Mouse (Mus musculus) liver, adult 2 months (tissue): ENCODE results near the gene Dnal4. TPM values are rescaled to one million over a fixed set of nuclear protein-coding genes. Genes with fewer than 3 reads are reported as not detected.
"Not testable (repeated sequence)": the region's sequence is repeated elsewhere in the genome, so short reads cannot be mapped to it uniquely, and the experiment has no call there.

Experiments used
- DNase-seq: peaks from one replicate; pipeline ENCODE4 v3.0.0-alpha.2; 2011; ENCODE audit warnings: low read depth, low spot score; ENCODE audit errors: extremely low read depth
- H3K27ac ChIP-seq: fragments of 200-500 bp; replicated peaks from 2 replicates; pipeline ENCODE4 v1.5.1; 2012; ENCODE audit warnings: low read depth, mild to moderate bottlenecking, control low read depth, inconsistent platforms, low read length; ENCODE audit not compliant: insufficient read depth
- H3K27me3 ChIP-seq: fragments of 200-500 bp; 2 replicates; pipeline ENCODE4 v1.6.1; 2012; ENCODE audit warnings: mild to moderate bottlenecking, moderate library complexity, low read length, inconsistent platforms; ENCODE audit not compliant: control insufficient read depth, insufficient read depth
- H3K36me3 ChIP-seq: fragments of 200-500 bp; 2 replicates; pipeline ENCODE4 v1.6.1; 2012; ENCODE audit warnings: low read length, inconsistent platforms; ENCODE audit not compliant: control insufficient read depth, insufficient read depth
- H3K4me1 ChIP-seq: fragments of 200-500 bp; 2 replicates; pipeline ENCODE4 v1.6.1; 2011; ENCODE audit warnings: low read length; ENCODE audit not compliant: control insufficient read depth, insufficient read depth
- H3K4me3 ChIP-seq: fragments of 200-500 bp; 2 replicates; pipeline ENCODE4 v1.5.1; 2011; ENCODE audit warnings: low read depth, mild to moderate bottlenecking, control low read depth, low read length, moderate library complexity; ENCODE audit not compliant: insufficient read depth
- H3K79me2 ChIP-seq: fragments of 200-500 bp; 2 replicates; pipeline ENCODE4 v1.6.1; 2012; ENCODE audit warnings: inconsistent platforms, mild to moderate bottlenecking, low read length, moderate library complexity; ENCODE audit not compliant: control insufficient read depth, insufficient read depth
- H3K9ac ChIP-seq: fragments of 200-500 bp; 2 replicates; pipeline ENCODE4 v1.6.1; 2012; ENCODE audit warnings: low read depth, mild to moderate bottlenecking, control low read depth, inconsistent platforms, low read length
- CTCF ChIP-seq: fragments of 200-500 bp; IDR thresholded peaks from 2 replicates; pipeline ENCODE4 v1.5.1; 2011; ENCODE audit warnings: low read depth, low read length, control low read depth
- POLR2A ChIP-seq: fragments of 200-500 bp; IDR thresholded peaks from 2 replicates; pipeline ENCODE4 v1.6.1; 2011; ENCODE audit warnings: low read length, control low read depth; ENCODE audit not compliant: insufficient read depth; ENCODE audit errors: extremely low read depth
- WGBS: fragments of 180-500 bp; shearing (Covaris S2); methylation state at CpG from one replicate; pipeline ENCODE4 v1.1.7; 2018; 5-methylcytosine and 5-hydroxymethylcytosine counted together
- polyA plus RNA-seq: library from polyadenylated mRNA; depleted of rRNA; stranded (reverse); fragments of >200 nt; gene quantifications from 2 replicates; pipeline ENCODE4 v1.2.3, GENCODE M21; 2012
- total RNA-seq: library from RNA; depleted of rRNA; stranded (reverse); fragments of >200 nt; gene quantifications from 2 replicates; pipeline ENCODE4 v1.2.3, GENCODE M21; 2014

Dnal4 gene
- total and polyA plus RNA-seq, 2 experiments = 6.2 to 14.2 TPM

DNA sequence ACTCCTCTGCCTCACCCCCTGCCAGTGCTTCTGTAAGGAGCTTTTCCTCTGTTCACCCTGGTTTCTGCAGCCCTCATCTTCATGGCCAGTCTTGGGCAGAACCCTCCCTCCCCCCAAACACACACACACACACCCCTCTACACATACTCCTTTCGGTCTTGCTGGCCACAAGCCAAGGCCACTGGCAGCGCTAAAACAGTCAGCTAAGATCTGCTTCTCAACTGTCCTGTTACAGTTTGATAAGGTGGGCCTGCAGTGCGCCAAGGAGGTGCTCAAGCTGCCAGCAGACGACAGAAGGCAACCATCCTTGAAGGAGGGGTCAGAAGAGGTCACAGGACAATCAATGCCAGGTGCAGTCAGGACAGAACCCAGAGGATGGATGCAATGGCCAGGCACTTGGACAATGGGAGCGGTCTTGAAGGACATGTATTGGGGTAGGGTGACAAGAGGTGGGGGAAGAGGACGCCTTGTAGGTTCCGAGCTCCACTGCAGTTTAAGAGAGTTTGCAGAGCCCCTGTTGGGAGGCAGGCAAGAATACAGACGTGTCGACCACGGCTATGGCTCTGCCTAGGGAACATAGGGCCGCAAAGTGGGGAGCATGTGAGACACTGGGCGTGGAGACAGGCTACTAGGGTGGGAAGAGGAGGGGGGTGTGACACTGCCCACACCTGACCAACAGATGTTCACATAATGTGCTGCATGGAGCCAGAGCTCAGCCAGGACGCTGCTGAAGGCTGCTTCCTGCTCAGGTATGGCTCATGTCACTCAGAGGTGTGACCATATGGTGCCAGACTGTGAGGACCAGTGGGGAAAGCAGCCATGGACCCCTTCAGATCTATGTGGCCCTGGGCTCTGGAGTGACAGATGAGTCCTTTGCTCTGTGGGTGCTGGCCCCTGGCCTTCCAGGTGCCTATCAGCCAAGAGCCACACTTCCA is 44.9 kb upstream of the Dnal4 start:
- Histone ChIP-seq H3K4me3 (no peak overlapping the region), H3K4me1 (no peaks in the 10 kb centered on the region), H3K27me3 (no peaks in the 10 kb centered on the region), H3K36me3 (no peaks in the 10 kb centered on the region), H3K9ac (no peak overlapping the region), H3K27ac (no peak overlapping the region), H3K79me2 (no peaks in the 10 kb centered on the region)
- DNase-seq = no peak
- WGBS = 79% methylated on average over 13 of the region's 13 CpGs
- TF ChIP-seq CTCF = no peak
- no peak for TF ChIP-seq POLR2A

GRCm38 (mm10) chr15:79818325-79818724 is 40.7 kb upstream of the Dnal4 start:
- Histone ChIP-seq H3K4me1 (no peaks in the 10 kb centered on the region), H3K27ac (no peak overlapping the region), H3K4me3 (no peak overlapping the region), H3K79me2 (no peaks in the 10 kb centered on the region), H3K36me3 (no peaks in the 10 kb centered on the region), H3K9ac (no peak overlapping the region), H3K27me3 (no peaks in the 10 kb centered on the region)
- DNase-seq = no peak
- no peak for TF ChIP-seq POLR2A
- no peak for TF ChIP-seq CTCF
- WGBS = 87% methylated on average over 4 of the region's 4 CpGs

GRCm38 (mm10) chr15:79813666-79814258 is 36.1 kb upstream of the Dnal4 start:
- no peak overlapping the region for H3K4me3 ChIP-seq
- TF ChIP-seq POLR2A = no peak
- TF ChIP-seq CTCF = no peak
- no peak for DNase-seq

GRCm38 (mm10) chr15:79812840-79813239 is 35.2 kb upstream of the Dnal4 start:
- H3K79me2 ChIP-seq, H3K36me3 ChIP-seq, H3K27me3 ChIP-seq, H3K4me1 ChIP-seq, H3K27ac ChIP-seq, H3K4me3 ChIP-seq, DNase-seq, H3K9ac ChIP-seq: not testable (repeated sequence)
- 59% methylated on average over 2 of the region's 2 CpGs for WGBS

More at GRCm38 (mm10) chr15:79813666-79814258, 36.1 kb upstream of the Dnal4 start:
- Histone ChIP-seq H3K4me1 (no peaks in the 10 kb centered on the region), H3K27ac (no peak overlapping the region), H3K36me3 (no peaks in the 10 kb centered on the region), H3K9ac (no peak overlapping the region), H3K27me3 (no peaks in the 10 kb centered on the region), H3K79me2 (no peaks in the 10 kb centered on the region)
- 58% methylated on average over 8 of the region's 8 CpGs for WGBS

GRCm38 (mm10) chr15:79810997-79811396 is 33.3 kb upstream of the Dnal4 start:
- no peak overlapping the region for H3K27ac ChIP-seq
- no peak overlapping the region for H3K4me3 ChIP-seq
- H3K36me3 ChIP-seq = no peaks in the 10 kb centered on the region
- TF ChIP-seq CTCF (no peak), POLR2A (no peak)
- no peak for DNase-seq
- no peaks in the 10 kb centered on the region for H3K27me3 ChIP-seq
- H3K9ac ChIP-seq = no peak overlapping the region
- no peaks in the 10 kb centered on the region for H3K79me2 ChIP-seq
- WGBS = 67% methylated on average over 4 of the region's 4 CpGs
- H3K4me1 ChIP-seq = no peaks in the 10 kb centered on the region

- no peaks in the 10 kb centered on the region for H3K4me1 ChIP-seq
- no peak overlapping the region for H3K4me3 ChIP-seq
- H3K79me2 ChIP-seq = no peaks in the 10 kb centered on the region
- TF ChIP-seq POLR2A (no peak), CTCF (no peak)
- no peaks in the 10 kb centered on the region for H3K36me3 ChIP-seq
- H3K9ac ChIP-seq = no peak overlapping the region
- no peaks in the 10 kb centered on the region for H3K27me3 ChIP-seq
- 44% methylated on average over 3 of the region's 3 CpGs for WGBS
- no peak for DNase-seq
- no peak overlapping the region for H3K27ac ChIP-seq
Measured at GRCm38 (mm10) chr15:79810061-79810460, 32.4 kb upstream of the Dnal4 start.
